Mouse (Mus musculus) kidney, adult 9 months (tissue): ENCODE measurements at regions not wholly inside any gene's neighbourhood (a gene's known extent, or its start where the extent isn't known, plus 50 kb on each side); places are given as distances from the start of the nearest gene placed in this dataset.

Experiments used
- DNase-seq: peaks from one replicate; pipeline ENCODE4 v3.0.0; 2022

- no peak for DNase-seq
Measured at GRCm38 (mm10) chr1:154086145-154086544, 114.8 kb upstream of the Zfp648 start.

GRCm38 (mm10) chr1:154089815-154090214 is 111.2 kb upstream of the Zfp648 start:
- no peak for DNase-seq

DNA sequence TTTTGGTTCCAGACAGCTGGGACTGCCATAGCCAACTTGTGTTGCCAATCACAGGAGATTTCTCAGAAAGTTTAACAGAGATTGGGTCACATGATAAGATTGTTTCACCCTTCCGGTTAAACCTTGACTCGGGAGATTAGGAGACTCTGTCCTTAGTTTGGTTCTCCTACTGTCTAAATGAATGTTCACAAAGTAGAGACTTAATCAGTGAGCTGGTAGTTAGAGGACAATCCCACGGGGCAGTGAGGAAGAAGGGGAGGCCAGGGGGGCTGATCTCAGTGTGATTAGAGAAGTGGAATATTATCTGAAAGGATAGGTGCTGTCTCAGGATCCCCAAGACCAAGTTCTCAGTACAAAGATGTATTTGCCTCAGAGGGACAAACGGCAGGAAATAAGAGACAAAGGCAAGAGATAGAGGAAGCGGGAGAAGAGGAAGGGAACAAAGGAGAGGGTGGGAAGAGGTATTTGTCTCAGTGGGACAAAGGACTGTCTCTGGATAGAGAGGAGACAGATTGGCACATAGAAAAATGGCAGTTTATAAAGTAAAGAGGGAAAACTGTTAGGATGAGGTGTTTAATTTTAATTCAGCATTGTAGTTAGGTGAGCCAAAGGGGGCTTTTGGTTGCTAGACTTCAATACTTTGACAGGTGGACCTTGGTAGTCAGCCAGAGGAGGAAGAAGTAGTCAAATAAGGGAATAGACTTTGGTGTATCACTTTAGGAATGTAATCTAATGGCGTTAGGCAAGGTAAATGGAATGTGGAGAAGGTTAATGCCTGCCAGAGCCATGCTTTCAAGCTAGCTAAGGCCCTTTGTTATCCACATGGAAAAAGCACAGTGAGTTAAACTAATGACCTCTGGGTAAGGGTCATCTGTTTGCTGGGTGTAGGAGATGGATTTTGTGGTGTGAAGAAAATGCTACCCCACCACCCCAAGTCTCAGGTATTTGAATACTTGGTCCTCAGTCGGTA is 110.2 kb upstream of the Zfp648 start:
- peak; percentile 60 for DNase-seq

- DNase-seq, result no peak
Measured at GRCm38 (mm10) chr1:154093549-154093948, 107.4 kb upstream of the Zfp648 start.

DNA sequence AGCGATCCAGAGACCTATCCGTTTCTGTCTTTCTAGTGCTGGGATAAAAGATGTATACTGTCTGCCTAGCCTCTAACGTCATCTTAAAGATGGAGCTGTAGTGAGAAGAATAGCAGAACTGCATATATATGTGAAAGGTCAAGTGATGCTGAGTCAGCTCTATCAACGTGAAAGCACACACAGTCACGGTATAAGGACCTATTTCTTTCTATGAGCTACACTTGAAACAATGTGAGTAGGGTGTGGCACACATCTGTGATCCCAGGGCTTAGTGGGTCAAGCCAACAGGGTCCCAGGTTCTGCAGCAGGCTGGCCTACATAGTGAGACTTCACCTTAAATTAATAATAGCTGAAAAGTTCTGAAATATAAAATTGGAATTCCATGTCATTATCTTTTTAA is 106.6 kb upstream of the Zfp648 start:
- no peak for DNase-seq

DNA sequence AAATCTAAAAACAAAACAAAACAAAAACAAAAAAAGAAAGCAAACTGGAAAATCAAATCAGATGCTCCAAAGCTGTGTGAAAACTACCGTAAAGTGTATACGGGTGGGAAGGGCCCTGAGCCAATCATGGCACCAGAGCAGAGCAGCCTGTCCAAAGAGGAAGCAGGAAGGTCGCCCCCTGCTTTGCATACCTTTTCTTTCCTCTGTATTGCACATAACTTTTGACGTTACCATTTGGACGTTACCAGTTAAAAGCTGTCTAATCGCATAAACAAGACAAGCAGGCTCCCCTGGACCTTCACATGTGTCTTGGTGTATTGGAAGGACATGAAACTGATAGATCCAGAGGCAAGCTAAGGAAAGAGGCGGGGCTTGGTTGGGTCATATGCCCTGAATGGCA is 104.9 kb upstream of the Zfp648 start:
- DNase-seq, result no peak

GRCm38 (mm10) chr1:154096911-154097310 is 104.1 kb upstream of the Zfp648 start:
- no peak for DNase-seq

GRCm38 (mm10) chr1:154097656-154098055 is 103.3 kb upstream of the Zfp648 start:
- no peak for DNase-seq

GRCm38 (mm10) chr1:154100556-154100955 is 100.4 kb upstream of the Zfp648 start:
- DNase-seq, result no peak

GRCm38 (mm10) chr1:154101433-154101832 is 99.6 kb upstream of the Zfp648 start:
- DNase-seq, result no peak

GRCm38 (mm10) chr1:154102191-154102590 is 98.8 kb upstream of the Zfp648 start:
- DNase-seq, result no peak

DNA sequence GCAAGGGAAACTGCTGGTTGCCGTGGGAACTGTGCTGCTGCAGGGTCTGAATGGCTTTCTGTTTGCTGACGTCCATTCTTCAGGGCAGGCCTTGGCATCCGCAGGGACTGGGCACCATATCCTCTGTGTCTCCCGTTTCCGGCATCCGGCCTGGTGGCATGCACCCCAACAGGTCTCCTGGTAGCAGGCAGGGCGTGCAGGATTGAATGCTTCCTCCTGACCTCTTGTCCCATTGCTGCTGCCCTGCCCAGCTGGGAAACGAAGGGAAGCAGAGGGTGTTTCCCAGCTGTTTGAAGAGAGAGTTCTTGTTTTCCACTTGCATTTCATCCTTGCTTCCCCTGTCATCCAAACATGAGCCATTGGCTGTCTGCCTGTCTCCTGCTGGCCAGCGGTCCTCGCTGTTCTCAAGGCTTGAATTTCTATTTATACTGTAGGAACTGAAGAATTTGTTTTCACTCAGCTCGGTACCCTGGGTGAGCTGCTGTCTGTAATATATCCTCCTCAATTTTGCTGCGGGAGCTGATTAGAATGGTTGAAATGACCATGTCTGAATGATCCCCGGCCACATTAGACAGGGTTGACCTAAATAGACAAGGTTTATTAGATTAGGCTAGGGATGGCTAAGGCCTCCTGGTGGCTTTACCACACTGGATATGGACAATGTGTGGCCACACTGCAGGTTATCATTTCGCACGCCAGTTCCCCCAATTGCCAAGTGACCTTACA is 98.0 kb upstream of the Zfp648 start:
- peak; percentile 62 for DNase-seq

- no peak for DNase-seq
Measured at GRCm38 (mm10) chr1:154103597-154103923, 97.4 kb upstream of the Zfp648 start.

GRCm38 (mm10) chr1:154104006-154104600 is 96.9 kb upstream of the Zfp648 start:
- no peak for DNase-seq

- no peak for DNase-seq
Measured at GRCm38 (mm10) chr1:154104779-154105178, 96.2 kb upstream of the Zfp648 start.

GRCm38 (mm10) chr1:154112500-154112899 is 88.5 kb upstream of the Zfp648 start:
- no peak for DNase-seq

- no peak for DNase-seq
Measured at GRCm38 (mm10) chr1:154113291-154114050, 87.5 kb upstream of the Zfp648 start.

DNA sequence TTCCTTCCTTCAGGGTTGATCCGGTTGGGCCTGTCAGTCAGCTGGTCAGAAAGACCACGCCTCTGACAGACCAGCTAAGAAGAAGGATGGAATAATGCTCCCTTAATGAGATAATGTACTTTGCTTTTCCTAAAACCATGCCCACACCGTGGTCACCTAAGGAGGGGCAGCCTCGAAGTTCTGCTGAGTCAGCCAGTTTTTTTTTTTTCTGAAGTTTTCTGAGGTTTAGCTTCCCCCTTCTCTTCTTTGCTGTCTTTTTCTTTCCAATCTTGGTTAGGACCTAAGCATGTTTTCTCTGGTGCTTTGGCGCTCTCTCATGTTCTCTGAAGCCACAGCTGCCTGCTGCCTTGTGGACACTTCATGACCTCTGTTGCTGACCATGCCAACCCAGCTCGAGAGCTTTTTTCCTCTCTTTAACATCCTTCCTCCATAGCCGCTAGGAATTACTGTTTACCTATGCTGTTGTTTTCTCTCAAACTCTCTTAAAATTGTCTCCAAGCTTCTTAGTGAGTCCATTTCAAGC is 84.7 kb upstream of the Zfp648 start:
- no peak for DNase-seq

- DNase-seq, result peak; percentile 80
Measured at GRCm38 (mm10) chr1:154117346-154117687, 83.7 kb upstream of the Zfp648 start.

- peak; percentile 72 for DNase-seq
Measured at GRCm38 (mm10) chr1:154117688-154118373, 83.2 kb upstream of the Zfp648 start.

GRCm38 (mm10) chr1:154118374-154119004 is 82.5 kb upstream of the Zfp648 start:
- DNase-seq, result peak; percentile 83

- peak; percentile 91 for DNase-seq
Measured at GRCm38 (mm10) chr1:154119611-154120010, 81.4 kb upstream of the Zfp648 start.
